Mouse (Mus musculus): ENCODE measurements at regions not wholly inside any gene's neighbourhood (a gene's known extent, or its start where the extent isn't known, plus 50 kb on each side); places are given as distances from the start of the nearest gene placed in this dataset.

DNA sequence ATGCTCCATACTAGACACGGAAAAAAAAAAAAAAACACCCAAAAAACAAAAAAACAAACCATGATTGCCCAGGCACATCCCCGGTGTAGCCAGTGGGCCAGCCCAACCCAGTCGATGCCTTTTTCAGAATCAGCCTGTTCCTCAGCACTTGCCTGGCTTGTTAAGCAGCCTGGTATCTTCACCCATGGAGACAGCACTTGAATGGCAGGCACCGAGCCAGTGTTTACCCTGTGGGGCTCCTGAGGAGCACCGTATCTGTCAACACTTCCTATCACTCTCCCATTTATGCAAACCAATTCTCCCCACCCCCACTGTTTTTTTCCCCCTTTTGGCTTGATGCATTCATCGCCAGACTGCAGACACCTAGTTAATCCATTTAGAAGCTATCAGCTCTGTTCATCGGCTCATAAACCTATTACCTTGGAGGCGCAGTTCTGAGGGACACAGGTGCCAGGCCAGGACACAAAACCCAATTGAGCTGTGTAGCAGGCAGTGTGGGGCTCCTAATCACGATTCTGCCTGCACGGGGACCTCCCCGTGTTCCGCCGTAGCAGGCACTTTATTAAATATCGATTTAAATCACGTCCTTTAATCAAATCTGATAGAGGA lies 537.8 kb downstream of the Ofcc1 start:
- intact Hi-C loops (cut with DNase I) = no loop called here

DNA sequence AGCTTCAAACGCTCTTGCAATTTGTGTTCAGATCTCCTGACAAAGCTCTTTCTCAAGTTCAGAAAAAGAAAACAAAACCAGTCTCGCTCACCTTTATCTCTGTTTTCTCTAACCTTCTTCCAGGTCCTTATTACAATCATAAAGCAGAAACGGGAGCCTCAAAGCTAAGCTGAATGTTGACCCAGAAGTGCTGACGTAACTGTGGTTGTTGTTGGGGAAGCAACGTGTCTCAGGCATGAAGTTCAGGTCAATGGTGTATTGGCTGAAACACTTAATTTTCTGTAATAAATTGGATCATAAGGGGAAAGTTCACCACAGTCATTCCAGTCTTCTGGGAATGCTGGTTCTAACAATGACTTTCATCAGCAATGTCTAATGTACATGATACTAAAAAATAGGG lies 586.7 kb downstream of the Ofcc1 start:
- intact Hi-C loops (cut with DNase I) = no loop called here

GRCm38 (mm10) chr13:39774111-39774510 lies 587.1 kb downstream of the Ofcc1 start:
- intact Hi-C loops (cut with DNase I) = no loop called here

GRCm38 (mm10) chr13:39769228-39769627 lies 592.0 kb downstream of the Ofcc1 start:
- intact Hi-C loops (cut with DNase I) = no loop called here

DNA sequence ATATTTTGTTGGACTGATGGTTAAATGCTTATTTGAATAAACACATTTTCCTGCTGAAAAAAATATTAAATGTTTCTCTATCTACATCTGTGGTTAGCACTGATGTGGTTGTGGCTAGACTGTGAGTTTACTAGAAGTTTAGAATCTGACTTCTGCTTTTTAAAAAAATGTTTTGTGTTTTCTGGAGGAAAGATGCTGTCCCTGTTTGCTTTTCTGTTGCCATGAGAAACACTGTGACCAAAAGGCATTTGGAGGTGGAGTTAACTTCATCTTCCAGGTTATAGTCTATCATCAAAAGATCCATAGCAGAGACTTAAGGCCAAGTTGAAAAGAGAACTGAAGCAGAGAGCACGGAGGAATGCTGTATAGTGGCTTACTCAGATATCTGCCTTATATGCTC lies 594.4 kb downstream of the Ofcc1 start:
- intact Hi-C loops (cut with DNase I) = no loop called here

Measured in adrenal gland (tissue).